Mouse (Mus musculus): ENCODE results near the gene Mindy3. TPM values are rescaled to one million over a fixed set of nuclear protein-coding genes. Genes with fewer than 3 reads are reported as not detected.
A peak's percentile ranks its signal among the peaks of the same experiment; 100 is the strongest.
"Not testable (repeated sequence)": the region's sequence is repeated elsewhere in the genome, so short reads cannot be mapped to it uniquely, and the experiment has no call there.

Mindy3 gene
- 37.8 and 39.4 TPM in 2 replicates for total RNA-seq (2014; fragmentation: Nextera tagmentation)
- total RNA-seq (2017) = 23.4 and 30.6 TPM in 2 replicates

- ATAC-seq (replicated peaks; ENCODE audit: low FRiP score, low TSS enrichment, poor library complexity, severe bottlenecking) = peak; percentile 97
Measured at GRCm38 (mm10) chr2:12419262-12419655, at the start of gene Mindy3. Gene Mindy3, minus strand, starts transcription at chr2:12419470.

- no peak for ATAC-seq (replicated peaks; ENCODE audit: low FRiP score, low TSS enrichment, poor library complexity, severe bottlenecking)
Measured at GRCm38 (mm10) chr2:12459732-12460131, 40.5 kb upstream of the Mindy3 start.

- no peak for ATAC-seq (replicated peaks; ENCODE audit: low FRiP score, low TSS enrichment, poor library complexity, severe bottlenecking)
Measured at GRCm38 (mm10) chr2:12450108-12450507, 30.8 kb upstream of the Mindy3 start.

- ATAC-seq (replicated peaks; ENCODE audit: low FRiP score, low TSS enrichment, poor library complexity, severe bottlenecking) = no peak
Measured at GRCm38 (mm10) chr2:12440120-12440519, 20.9 kb upstream of the Mindy3 start.

GRCm38 (mm10) chr2:12439543-12439942 is 20.3 kb upstream of the Mindy3 start:
- no peak for ATAC-seq (replicated peaks; ENCODE audit: low FRiP score, low TSS enrichment, poor library complexity, severe bottlenecking)

GRCm38 (mm10) chr2:12438181-12438580 is 18.9 kb upstream of the Mindy3 start:
- no peak for ATAC-seq (replicated peaks; ENCODE audit: low FRiP score, low TSS enrichment, poor library complexity, severe bottlenecking)

GRCm38 (mm10) chr2:12432055-12432454 is 12.8 kb upstream of the Mindy3 start:
- ATAC-seq (replicated peaks; ENCODE audit: low FRiP score, low TSS enrichment, poor library complexity, severe bottlenecking) = no peak

GRCm38 (mm10) chr2:12424374-12424773 is 5.1 kb upstream of the Mindy3 start:
- ATAC-seq (replicated peaks; ENCODE audit: low FRiP score, low TSS enrichment, poor library complexity, severe bottlenecking) = no peak

GRCm38 (mm10) chr2:12423426-12423825 is 4.2 kb upstream of the Mindy3 start:
- ATAC-seq (replicated peaks; ENCODE audit: low FRiP score, low TSS enrichment, poor library complexity, severe bottlenecking) = not testable (repeated sequence)

- peak; percentile 71 for ATAC-seq (replicated peaks; ENCODE audit: low FRiP score, low TSS enrichment, poor library complexity, severe bottlenecking)
Measured at GRCm38 (mm10) chr2:12418534-12419261, 572 bp downstream of the Mindy3 start.

- peak; percentile 78 for ATAC-seq (replicated peaks; ENCODE audit: low FRiP score, low TSS enrichment, poor library complexity, severe bottlenecking)
Measured at GRCm38 (mm10) chr2:12418121-12418520, 1.1 kb downstream of the Mindy3 start.

- ATAC-seq (replicated peaks; ENCODE audit: low FRiP score, low TSS enrichment, poor library complexity, severe bottlenecking) = peak; percentile 89
Measured at GRCm38 (mm10) chr2:12412309-12412708, 7.0 kb downstream of the Mindy3 start.

GRCm38 (mm10) chr2:12411129-12411528 is 8.1 kb downstream of the Mindy3 start:
- no peak for ATAC-seq (replicated peaks; ENCODE audit: low FRiP score, low TSS enrichment, poor library complexity, severe bottlenecking)

GRCm38 (mm10) chr2:12406737-12407136 is 12.5 kb downstream of the Mindy3 start:
- no peak for ATAC-seq (replicated peaks; ENCODE audit: low FRiP score, low TSS enrichment, poor library complexity, severe bottlenecking)

GRCm38 (mm10) chr2:12402469-12402868 is 16.8 kb downstream of the Mindy3 start:
- no peak for ATAC-seq (replicated peaks; ENCODE audit: low FRiP score, low TSS enrichment, poor library complexity, severe bottlenecking)

GRCm38 (mm10) chr2:12401137-12401536 is 18.1 kb downstream of the Mindy3 start:
- ATAC-seq (replicated peaks; ENCODE audit: low FRiP score, low TSS enrichment, poor library complexity, severe bottlenecking) = no peak

GRCm38 (mm10) chr2:12389028-12389427 is 30.2 kb downstream of the Mindy3 start:
- peak; percentile 97 for ATAC-seq (replicated peaks; ENCODE audit: low FRiP score, low TSS enrichment, poor library complexity, severe bottlenecking)

GRCm38 (mm10) chr2:12388569-12388968 is 30.7 kb downstream of the Mindy3 start:
- ATAC-seq (replicated peaks; ENCODE audit: low FRiP score, low TSS enrichment, poor library complexity, severe bottlenecking) = no peak

GRCm38 (mm10) chr2:12384389-12384788 is 34.9 kb downstream of the Mindy3 start:
- ATAC-seq (replicated peaks; ENCODE audit: low FRiP score, low TSS enrichment, poor library complexity, severe bottlenecking) = no peak

- ATAC-seq (replicated peaks; ENCODE audit: low FRiP score, low TSS enrichment, poor library complexity, severe bottlenecking) = no peak
Measured at GRCm38 (mm10) chr2:12382650-12383049, 36.6 kb downstream of the Mindy3 start.

- no peak for ATAC-seq (replicated peaks; ENCODE audit: low FRiP score, low TSS enrichment, poor library complexity, severe bottlenecking)
Measured at GRCm38 (mm10) chr2:12380233-12380632, 39.0 kb downstream of the Mindy3 start.

All from megakaryocyte-erythroid progenitor cell, adult 5-6 weeks (primary cell).